Mouse (Mus musculus) liver, embryonic 12.5 days (tissue): ENCODE measurements at regions not wholly inside any gene's neighbourhood (a gene's known extent, or its start where the extent isn't known, plus 50 kb on each side); places are given as distances from the start of the nearest gene placed in this dataset.
A peak's percentile ranks its signal among the peaks of the same experiment; 100 is the strongest.
"Not testable (repeated sequence)": the region's sequence is repeated elsewhere in the genome, so short reads cannot be mapped to it uniquely, and the experiment has no call there.

Experiments used
- ATAC-seq: fragments of 200-750 bp; cut with Nextera tagmentation; 2 replicates; pipeline ENCODE4 v1.8.0; 2017; ENCODE audit warnings: moderate number of reproducible peaks, mild to moderate bottlenecking, moderate library complexity
- H3K27ac ChIP-seq: fragments of 300-500 bp; sonication (generic); 2 replicates; pipeline ENCODE4 v1.5.1; 2016; ENCODE audit warnings: mild to moderate bottlenecking
- H3K27me3 ChIP-seq: fragments of 300-500 bp; sonication (generic); replicated peaks from 2 replicates; pipeline ENCODE4 v1.6.1; 2016; ENCODE audit warnings: mild to moderate bottlenecking, moderate library complexity
- H3K36me3 ChIP-seq: fragments of 300-500 bp; sonication (generic); 2 replicates; pipeline ENCODE4 v1.6.1; 2016; ENCODE audit warnings: mild to moderate bottlenecking, moderate library complexity
- H3K4me1 ChIP-seq: fragments of 300-500 bp; sonication (generic); 2 replicates; pipeline ENCODE4 v1.6.1; 2016
- H3K4me2 ChIP-seq: fragments of 300-500 bp; sonication (generic); 2 replicates; pipeline ENCODE4 v1.6.1; 2016; ENCODE audit warnings: mild to moderate bottlenecking, moderate library complexity
- H3K4me3 ChIP-seq: fragments of 300-500 bp; sonication (generic); 2 replicates; pipeline ENCODE4 v1.5.1; 2016; ENCODE audit warnings: mild to moderate bottlenecking, moderate library complexity
- H3K9ac ChIP-seq: fragments of 300-500 bp; sonication (generic); 2 replicates; pipeline ENCODE4 v1.6.1; 2016; ENCODE audit warnings: mild to moderate bottlenecking, moderate library complexity
- H3K9me3 ChIP-seq: fragments of 300-500 bp; sonication (generic); replicated peaks from 2 replicates; pipeline ENCODE4 v1.6.1; 2016; ENCODE audit warnings: mild to moderate bottlenecking, moderate library complexity
- WGBS: fragments of 180-500 bp; shearing (Covaris S2); methylation state at CpG from one replicate; pipeline ENCODE4 v1.1.7; 2016; ENCODE audit not compliant: insufficient replicate concordance; 5-methylcytosine and 5-hydroxymethylcytosine counted together

DNA sequence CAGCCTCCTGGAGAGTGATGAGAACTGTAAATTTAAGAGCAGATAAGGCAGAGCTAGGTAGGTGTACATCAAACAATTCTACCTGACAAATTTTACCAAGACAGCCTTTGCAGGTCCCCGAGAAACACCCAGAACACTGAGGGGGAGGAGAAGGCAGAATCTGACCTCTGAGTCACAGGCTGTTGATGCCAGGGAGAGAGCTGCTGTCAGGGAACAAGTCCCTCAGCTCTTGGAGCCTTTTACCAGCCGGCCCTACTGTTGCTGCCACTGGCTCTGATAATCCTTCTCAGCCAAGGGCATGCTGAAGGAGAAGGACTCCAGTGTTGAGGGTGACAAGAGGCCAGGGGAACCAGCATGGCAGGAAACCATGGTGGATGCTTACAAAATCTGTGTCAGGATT is 271.7 kb upstream of the Ube2e3 start:
- no peak overlapping the region for H3K4me2 ChIP-seq
- no peak overlapping the region for H3K9ac ChIP-seq
- ATAC-seq = no peak
- H3K4me1 ChIP-seq = no peaks in the 10 kb centered on the region
- H3K4me3 ChIP-seq = no peak overlapping the region
- H3K9me3 ChIP-seq = no peaks in the 10 kb centered on the region
- no peaks in the 10 kb centered on the region for H3K36me3 ChIP-seq
- H3K27ac ChIP-seq = no peak overlapping the region
- no peaks in the 10 kb centered on the region for H3K27me3 ChIP-seq
- 60% methylated on average over 2 of the region's 2 CpGs for WGBS

DNA sequence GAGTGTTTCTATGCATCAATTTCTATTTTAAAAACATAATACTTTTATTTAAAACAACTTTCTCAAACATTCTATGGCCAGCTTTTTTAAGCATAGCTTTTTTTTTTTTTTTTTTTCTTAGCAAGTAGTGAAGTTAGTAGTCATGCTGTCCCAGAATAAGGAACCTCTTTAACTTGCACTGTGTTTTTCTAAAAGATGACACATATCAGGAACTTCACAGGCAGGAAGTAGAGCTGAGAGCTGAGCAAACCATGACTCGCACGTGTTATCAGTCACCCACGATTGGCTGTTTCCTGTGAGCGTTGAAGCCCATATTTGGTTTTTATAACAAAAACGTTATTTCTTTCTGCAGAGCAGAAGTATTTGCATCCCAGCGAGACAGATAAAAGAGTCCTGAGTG is 287.9 kb upstream of the Ube2e3 start:
- Histone ChIP-seq H3K36me3 (no peaks in the 10 kb centered on the region), H3K27me3 (no peaks in the 10 kb centered on the region), H3K9me3 (no peaks in the 10 kb centered on the region), H3K4me2 (peak overlapping the region; percentile 23), H3K4me1 (peaks cover 4% of the 10 kb centered on the region; the same call in 1 of the 2 replicates), H3K9ac (no peak overlapping the region), H3K4me3 (no peak overlapping the region), H3K27ac (no peak overlapping the region)
- 7% methylated on average over 6 of the region's 6 CpGs for WGBS
- ATAC-seq = peak; percentile 71

DNA sequence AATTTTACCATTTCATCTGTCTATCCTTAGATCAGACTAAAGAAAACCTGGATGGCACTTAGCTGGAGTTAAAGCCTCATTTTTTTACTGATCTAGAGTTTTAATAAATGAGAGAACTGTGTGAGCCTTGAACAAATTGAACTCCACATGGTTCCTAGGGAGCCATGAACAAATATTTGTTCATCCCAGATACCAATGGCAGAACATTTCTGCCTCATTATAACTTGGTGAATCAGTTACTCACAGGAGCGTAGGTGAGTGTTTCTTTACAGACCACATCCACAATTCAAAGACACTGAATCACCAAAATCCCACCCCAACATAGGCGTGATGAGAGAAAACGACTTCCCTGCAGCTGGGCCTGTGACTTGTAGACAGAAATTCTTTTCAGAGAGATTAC is 295.4 kb upstream of the Ube2e3 start:
- H3K36me3 ChIP-seq = no peaks in the 10 kb centered on the region

DNA sequence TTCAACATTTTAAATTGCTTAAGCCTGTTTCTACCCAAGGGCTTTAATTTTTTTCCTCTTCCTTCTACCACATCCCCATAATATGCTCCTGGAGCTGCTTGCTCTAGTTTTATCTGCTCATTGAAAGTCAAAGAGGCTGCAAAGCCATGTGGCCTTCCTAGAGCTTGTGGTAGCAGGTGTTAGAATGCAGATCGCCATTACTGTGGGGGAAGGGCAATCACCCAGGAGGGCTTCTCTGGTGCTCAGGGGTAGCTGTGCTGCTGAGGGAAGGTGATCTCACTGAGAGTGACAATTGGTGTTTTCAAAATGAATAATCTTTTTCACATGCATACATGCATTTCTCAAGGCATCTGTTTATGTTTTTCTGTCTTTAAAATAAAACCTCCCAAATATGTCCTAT is 309.8 kb upstream of the Ube2e3 start:
- Histone ChIP-seq H3K4me1 (no peaks in the 10 kb centered on the region), H3K9ac (no peak overlapping the region), H3K9me3 (no peaks in the 10 kb centered on the region), H3K27ac (no peak overlapping the region), H3K4me3 (no peak overlapping the region), H3K4me2 (no peak overlapping the region), H3K27me3 (no peaks in the 10 kb centered on the region), H3K36me3 (no peaks in the 10 kb centered on the region)
- ATAC-seq = no peak
- 54% methylated on average over 1 of the region's 1 CpGs for WGBS

More for the DNA sequence above, 295.4 kb upstream of the Ube2e3 start:
- Histone ChIP-seq H3K9ac (no peak overlapping the region), H3K27me3 (no peaks in the 10 kb centered on the region), H3K4me3 (no peak overlapping the region), H3K9me3 (no peaks in the 10 kb centered on the region), H3K27ac (no peak overlapping the region), H3K4me2 (no peak overlapping the region), H3K4me1 (no peaks in the 10 kb centered on the region)
- ATAC-seq = no peak
- 55% methylated on average over 3 of the region's 3 CpGs for WGBS

DNA sequence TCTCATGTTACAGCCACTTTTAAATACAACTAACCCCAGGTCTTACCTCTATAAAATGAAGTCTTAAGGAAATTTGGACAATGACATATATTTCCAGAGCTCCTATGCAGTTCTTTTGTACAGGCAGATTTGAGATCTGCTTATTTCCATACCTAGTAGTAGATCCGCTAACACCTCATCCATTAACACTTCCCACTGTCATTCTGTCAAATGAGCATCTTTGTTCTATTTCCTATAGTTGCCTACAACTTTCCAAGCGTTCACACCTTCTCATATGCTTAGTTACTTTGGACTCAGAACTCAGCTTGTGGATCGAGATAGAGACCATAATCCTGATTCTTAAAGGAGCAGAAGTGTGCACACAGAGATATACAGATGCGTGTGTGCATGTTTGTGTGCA is 316.8 kb upstream of the Ube2e3 start:
- Histone ChIP-seq H3K4me2 (no peak overlapping the region), H3K9ac (no peak overlapping the region), H3K27me3 (no peaks in the 10 kb centered on the region), H3K4me3 (no peak overlapping the region), H3K4me1 (no peaks in the 10 kb centered on the region), H3K9me3 (no peaks in the 10 kb centered on the region), H3K36me3 (no peaks in the 10 kb centered on the region), H3K27ac (no peak overlapping the region)
- 65% methylated on average over 4 of the region's 4 CpGs for WGBS
- ATAC-seq = no peak

DNA sequence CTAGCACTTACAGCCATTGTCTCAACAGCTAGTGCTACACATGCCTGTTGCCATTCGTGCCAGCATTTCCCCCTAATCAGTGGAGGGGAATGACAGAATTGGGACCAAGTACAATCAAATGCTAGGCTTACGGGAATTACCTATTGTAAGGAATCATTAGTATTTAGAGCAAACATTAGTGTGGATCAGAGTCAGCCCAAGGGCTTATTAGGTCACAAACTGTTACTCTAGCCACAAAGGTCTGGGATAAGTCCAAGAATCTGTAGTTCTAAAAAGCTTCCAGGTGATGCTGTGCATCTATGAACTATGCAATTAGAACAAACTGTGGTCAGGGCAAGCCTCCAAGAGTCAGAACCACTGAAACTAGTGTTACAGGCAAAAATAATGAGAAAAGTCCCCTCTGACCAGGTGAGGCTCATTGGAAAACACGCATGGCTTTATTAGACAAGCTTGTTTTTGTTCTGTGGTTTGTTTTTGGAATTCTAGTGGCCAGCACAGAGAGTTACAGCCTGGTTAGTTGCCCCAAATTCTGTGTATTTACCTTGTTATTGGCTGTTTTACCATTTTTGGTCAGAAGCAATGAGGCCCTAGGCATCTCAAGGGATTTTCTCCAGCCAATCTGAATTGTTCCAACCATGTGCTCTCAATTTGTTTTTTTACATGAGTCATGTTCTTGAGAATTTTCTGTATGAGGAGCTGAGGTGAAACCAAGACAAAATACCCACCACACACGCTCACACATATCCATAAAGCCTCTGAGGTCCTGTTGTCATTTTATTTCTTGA is 319.0 kb upstream of the Ube2e3 start:
- WGBS = 59% methylated on average over 4 of the region's 4 CpGs
- H3K4me1 ChIP-seq = no peaks in the 10 kb centered on the region
- H3K4me2 ChIP-seq = no peak overlapping the region
- no peaks in the 10 kb centered on the region for H3K9me3 ChIP-seq
- H3K4me3 ChIP-seq = no peak overlapping the region
- ATAC-seq = no peak
- H3K27ac ChIP-seq = no peak overlapping the region
- no peaks in the 10 kb centered on the region for H3K27me3 ChIP-seq
- no peaks in the 10 kb centered on the region for H3K36me3 ChIP-seq
- no peak overlapping the region for H3K9ac ChIP-seq

DNA sequence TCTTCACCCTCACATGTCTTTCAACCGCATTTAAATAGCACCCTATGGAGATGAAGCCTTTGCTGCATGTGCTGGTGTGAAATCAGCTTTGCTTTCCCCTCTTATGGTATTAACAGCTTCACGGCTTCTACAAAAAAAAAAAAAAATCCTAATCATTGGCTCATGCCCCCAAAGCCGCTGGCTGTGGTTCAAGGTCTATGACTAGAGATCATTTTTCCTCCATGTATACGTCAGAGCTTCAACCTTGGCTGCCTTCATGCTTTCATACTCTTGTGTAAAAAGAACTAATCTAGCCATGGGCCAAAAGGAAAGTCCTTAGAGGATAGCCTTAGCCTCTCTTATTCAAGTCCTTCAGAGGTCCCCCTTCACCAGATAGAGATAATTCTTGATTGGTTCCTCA is 320.6 kb upstream of the Ube2e3 start:
- H3K4me2 ChIP-seq = no peak overlapping the region
- no peak overlapping the region for H3K9ac ChIP-seq
- WGBS = 77% methylated on average over 4 of the region's 4 CpGs
- no peak overlapping the region for H3K27ac ChIP-seq
- H3K9me3 ChIP-seq = no peaks in the 10 kb centered on the region
- no peaks in the 10 kb centered on the region for H3K27me3 ChIP-seq
- ATAC-seq = no peak
- no peak overlapping the region for H3K4me3 ChIP-seq
- H3K4me1 ChIP-seq = no peaks in the 10 kb centered on the region
- H3K36me3 ChIP-seq = no peaks in the 10 kb centered on the region

DNA sequence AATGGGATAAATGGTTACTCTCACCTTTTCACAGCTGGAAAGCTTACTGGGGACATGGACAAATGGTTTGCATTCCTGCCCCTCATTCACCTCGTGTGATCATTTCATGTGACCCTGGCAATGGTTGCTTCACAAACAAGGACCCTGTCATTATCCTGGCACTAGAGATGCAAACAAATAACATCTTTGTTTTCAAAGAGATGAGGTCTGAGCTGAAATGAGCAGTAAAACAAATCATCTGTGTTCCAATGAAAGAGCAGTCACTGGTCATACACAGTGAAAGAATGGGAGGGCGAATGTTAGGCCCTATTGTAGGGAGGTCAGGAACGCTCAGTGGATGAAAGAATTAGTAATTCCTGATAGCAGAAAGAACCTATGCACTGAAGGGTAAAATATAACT is 327.5 kb upstream of the Ube2e3 start:
- 50% methylated on average over 3 of the region's 3 CpGs for WGBS

DNA sequence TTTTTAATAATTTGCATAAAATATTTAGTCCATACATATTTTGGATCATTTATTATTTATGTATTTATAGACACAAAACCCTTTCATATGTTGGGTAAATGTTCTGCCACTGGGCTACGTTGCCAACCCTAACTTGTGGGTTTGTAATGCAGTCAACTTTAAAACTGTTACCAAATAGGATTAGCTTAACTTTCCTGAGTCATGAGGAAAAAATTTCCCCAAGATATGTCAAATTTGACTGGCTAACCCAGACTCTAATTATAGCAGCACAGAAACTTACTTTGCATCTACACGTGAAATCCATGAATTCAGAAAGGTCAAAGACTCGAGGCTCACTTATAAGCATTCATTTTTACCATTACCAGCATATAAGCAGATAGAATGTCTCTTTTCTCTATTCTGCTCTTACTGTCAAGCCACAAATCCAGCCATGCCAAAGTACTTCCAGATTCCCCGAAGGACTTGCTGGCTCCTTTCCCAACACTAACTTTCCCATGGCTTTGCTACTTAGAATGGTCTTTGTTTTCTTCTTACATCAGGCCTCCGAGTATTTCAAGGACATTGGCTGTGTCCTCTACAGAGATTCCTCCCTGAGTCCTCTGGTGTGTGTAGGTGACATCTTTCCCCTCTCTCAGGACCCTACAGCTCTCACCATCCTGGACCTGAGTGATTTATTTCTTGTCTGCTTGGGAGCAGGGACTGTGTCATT is 328.2 kb upstream of the Ube2e3 start:
- Histone ChIP-seq H3K36me3 (no peaks in the 10 kb centered on the region), H3K9me3 (no peaks in the 10 kb centered on the region), H3K27me3 (no peaks in the 10 kb centered on the region), H3K4me3 (no peak overlapping the region), H3K4me2 (no peak overlapping the region), H3K27ac (no peak overlapping the region), H3K4me1 (no peaks in the 10 kb centered on the region), H3K9ac (no peak overlapping the region)
- 53% methylated on average over 5 of the region's 5 CpGs for WGBS
- no peak for ATAC-seq

More for the DNA sequence above, 327.5 kb upstream of the Ube2e3 start:
- H3K4me3 ChIP-seq = no peak overlapping the region
- no peak for ATAC-seq
- no peaks in the 10 kb centered on the region for H3K4me1 ChIP-seq
- no peak overlapping the region for H3K27ac ChIP-seq
- no peaks in the 10 kb centered on the region for H3K36me3 ChIP-seq
- H3K4me2 ChIP-seq = no peak overlapping the region
- H3K9me3 ChIP-seq = no peaks in the 10 kb centered on the region
- H3K9ac ChIP-seq = no peak overlapping the region
- H3K27me3 ChIP-seq = no peaks in the 10 kb centered on the region

DNA sequence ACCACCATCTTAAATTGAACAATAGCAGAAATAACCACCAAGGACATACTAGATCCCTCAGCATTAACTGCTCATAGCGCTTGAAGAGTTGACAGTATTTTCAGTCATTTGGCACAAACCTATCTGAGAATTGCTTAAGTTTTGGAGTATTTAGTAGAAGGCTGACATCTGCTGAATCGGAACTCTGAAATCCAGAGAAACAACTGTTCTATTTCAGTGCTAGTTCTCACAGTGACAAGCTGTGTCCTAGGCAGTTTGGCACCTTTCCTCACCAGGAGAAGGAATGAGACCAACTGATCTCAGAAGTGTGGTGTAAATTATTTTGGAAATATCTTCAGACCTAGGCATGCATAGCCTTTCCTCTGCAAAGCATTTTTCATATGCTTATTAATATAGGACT is 330.4 kb upstream of the Ube2e3 start:
- Histone ChIP-seq H3K9me3 (no peaks in the 10 kb centered on the region), H3K36me3 (no peaks in the 10 kb centered on the region), H3K27me3 (no peaks in the 10 kb centered on the region), H3K4me1 (no peaks in the 10 kb centered on the region), H3K4me2 (no peak overlapping the region), H3K4me3 (no peak overlapping the region), H3K27ac (no peak overlapping the region), H3K9ac (no peak overlapping the region)
- ATAC-seq = no peak
- 68% methylated on average over 2 of the region's 2 CpGs for WGBS

DNA sequence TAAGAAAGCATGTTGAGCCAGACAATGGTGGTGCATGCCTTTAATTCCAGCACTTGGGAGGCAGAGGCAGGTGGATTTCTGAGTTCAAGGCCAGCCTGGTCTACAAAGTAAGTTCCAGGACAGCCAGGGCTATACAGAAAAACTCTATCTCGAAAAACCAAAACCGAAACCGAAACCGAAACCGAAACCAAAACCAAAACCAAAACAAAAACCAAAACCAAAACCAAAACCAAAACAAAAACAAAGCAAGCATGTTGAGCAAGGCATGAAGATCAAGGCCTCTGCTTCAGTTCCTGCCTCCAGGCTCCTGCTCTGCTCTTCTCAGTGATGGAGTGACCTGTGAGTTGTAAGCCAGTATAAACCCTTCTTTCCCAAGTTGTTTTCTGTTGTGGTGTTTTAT is 334.0 kb upstream of the Ube2e3 start:
- not testable (repeated sequence) for H3K4me1 ChIP-seq, H3K9ac ChIP-seq, H3K27ac ChIP-seq, H3K9me3 ChIP-seq, H3K36me3 ChIP-seq, H3K4me2 ChIP-seq, ATAC-seq, H3K27me3 ChIP-seq, H3K4me3 ChIP-seq
- 90% methylated on average over 5 of the region's 5 CpGs for WGBS

DNA sequence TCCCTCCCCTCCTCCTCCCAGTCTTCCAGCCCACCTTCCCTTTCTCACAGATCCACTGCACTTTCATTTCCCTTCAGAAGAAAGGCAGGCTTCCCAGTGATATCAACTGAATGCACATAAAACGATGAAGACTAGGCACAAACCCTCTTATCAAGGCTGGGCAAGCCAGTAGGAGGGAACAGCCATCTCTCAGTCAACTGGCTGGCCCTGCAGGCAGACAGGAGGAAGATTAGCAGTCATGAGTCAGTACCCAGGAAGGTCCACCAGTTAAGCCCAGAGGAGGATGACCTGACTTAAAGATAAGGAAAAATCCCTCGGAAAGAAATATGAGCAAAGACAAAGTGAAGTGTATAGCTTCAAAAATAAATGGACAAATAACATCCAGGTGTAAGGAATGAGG is 337.4 kb upstream of the Ube2e3 start:
- H3K36me3 ChIP-seq = no peaks in the 10 kb centered on the region
- 20% methylated on average over 2 of the region's 2 CpGs for WGBS
- no peak overlapping the region for H3K4me2 ChIP-seq
- no peak overlapping the region for H3K4me3 ChIP-seq
- no peak overlapping the region for H3K9ac ChIP-seq
- peak; percentile 75 for ATAC-seq
- H3K27me3 ChIP-seq = no peaks in the 10 kb centered on the region
- 0 out of 2 replicates have a peak, but pooled peaks cover 10% of the 10 kb centered on the region for H3K4me1 ChIP-seq
- H3K27ac ChIP-seq = no peak overlapping the region
- no peaks in the 10 kb centered on the region for H3K9me3 ChIP-seq
